Comparison of ENCODE assay signal across 17 mouse cellular contexts in genomic region chr16:9083040-9083439, GRCm38 (mm10).
"Had no signal": no experiment of that assay in that cellular context is flagged by ENCODE, and none has a peak within 500 bp of the region (broad histone marks: within the 10 kb centered on the region; RNA-seq: fewer than 3 reads in every experiment).

No protein-coding gene starts in this region.

- DNase-seq: kidney, adult 8-10 months; kidney, postnatal 36 days; liver; liver, embryonic 13.5 days; liver, postnatal 0 days; lung, postnatal 14 days; right cerebral cortex, postnatal 4 days; spleen, adult 18-20 months; thymus, adult 2 months; thymus, postnatal 25 days had no signal

- H3K27ac ChIP-seq: kidney, postnatal 0 days; limb, embryonic 12.5 days; lung, embryonic 15.5 days; macrophage; midbrain, embryonic 15.5 days; neural tube, embryonic 12.5 days had no signal

- H3K27me3 ChIP-seq: limb, embryonic 12.5 days; liver, embryonic 13.5 days; lung, embryonic 15.5 days; megakaryocyte, embryonic 14.5 days; midbrain, embryonic 15.5 days; neural tube, embryonic 12.5 days had no signal

- H3K36me3 ChIP-seq: limb, embryonic 12.5 days; liver, embryonic 13.5 days; lung, embryonic 15.5 days; midbrain, embryonic 15.5 days; neural tube, embryonic 12.5 days had no signal

- H3K4me3 ChIP-seq: limb, embryonic 12.5 days; liver, embryonic 13.5 days; lung, embryonic 15.5 days; megakaryocyte, embryonic 14.5 days; midbrain, embryonic 15.5 days; neural tube, embryonic 12.5 days had no signal

- H3K9me3 ChIP-seq: limb, embryonic 12.5 days; liver, embryonic 13.5 days; lung, embryonic 15.5 days; midbrain, embryonic 15.5 days; neural tube, embryonic 12.5 days had no signal

- H3K4me1 ChIP-seq: limb, embryonic 12.5 days; lung, embryonic 15.5 days; megakaryocyte, embryonic 14.5 days; neural tube, embryonic 12.5 days had no signal
